Mouse (Mus musculus) testis, adult 2 months (tissue): ENCODE data around the gene Gm28053.

Experiments used
- CTCF ChIP-seq: fragments of 200-500 bp; IDR thresholded peaks from 2 replicates; pipeline ENCODE4 v1.5.1; 2012; ENCODE audit warnings: low read depth, mild to moderate bottlenecking, inconsistent platforms, low read length, moderate library complexity; ENCODE audit not compliant: control insufficient read depth, insufficient read depth, insufficient replicate concordance
- POLR2A ChIP-seq: fragments of 200-500 bp; IDR thresholded peaks from 2 replicates; pipeline ENCODE4 v1.6.1; 2012; ENCODE audit warnings: low read depth, mild to moderate bottlenecking, inconsistent platforms, low read length, moderate library complexity; ENCODE audit not compliant: control insufficient read depth

DNA sequence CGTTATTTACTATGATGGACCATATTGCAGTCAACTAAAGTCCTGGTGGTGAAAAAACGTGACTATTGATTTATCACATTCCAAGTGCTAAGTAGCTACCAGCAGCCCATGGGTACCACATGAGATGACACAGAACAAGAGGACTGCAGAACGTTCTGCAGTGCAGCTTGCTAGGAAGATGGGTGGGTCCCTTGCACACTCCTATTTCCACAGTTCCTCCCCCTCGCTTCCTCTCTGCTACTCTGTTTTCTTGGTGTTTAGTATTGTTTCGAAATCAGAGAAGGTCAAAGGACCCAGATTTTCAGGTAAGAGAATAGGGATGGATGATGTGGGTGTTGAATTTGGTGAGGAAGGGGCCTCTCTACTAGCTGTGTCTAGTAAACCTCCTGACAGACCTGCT lies 34.1 kb upstream of the Gm28053 start, which contains the start of gene Gimap4:
- TF ChIP-seq CTCF (no peak), POLR2A (no peak)
